20 mouse cellular contexts compared by ENCODE assay signal in the genomic region with DNA sequence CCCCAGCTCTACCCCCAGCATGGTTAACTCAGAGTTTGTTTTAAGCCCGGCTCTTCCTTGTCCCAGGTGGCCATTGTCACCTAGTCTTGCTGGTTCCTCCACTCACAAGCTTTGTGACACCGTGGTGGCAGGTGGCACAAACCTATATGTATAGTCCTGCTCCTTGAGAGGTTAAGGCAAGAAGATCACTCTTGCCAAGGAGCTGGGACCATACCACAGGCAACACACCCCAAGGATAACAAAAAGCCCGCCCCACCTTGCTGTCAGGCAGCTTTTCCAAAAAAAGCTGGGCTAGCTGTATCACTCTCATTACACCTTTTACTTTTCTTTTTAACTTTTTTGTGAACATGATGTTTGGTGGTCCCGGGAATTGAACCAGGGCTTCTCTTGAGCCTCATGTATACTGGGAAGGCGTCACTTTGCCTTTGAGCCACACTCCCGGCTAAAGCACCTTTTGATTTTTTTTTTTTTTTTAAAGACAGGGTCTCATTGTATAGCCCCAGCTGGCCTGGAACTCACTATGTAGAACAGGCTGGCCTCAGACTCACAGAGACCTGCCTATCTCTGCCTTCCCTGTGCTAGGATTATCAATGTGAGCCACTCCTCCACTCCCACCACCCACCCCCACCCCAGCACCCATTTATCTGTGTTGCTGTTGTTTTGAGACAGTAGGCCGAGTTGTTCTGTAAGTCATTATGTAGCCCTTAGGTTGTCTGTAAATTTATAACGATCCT. TPM values are rescaled to one million over a fixed set of nuclear protein-coding genes. Genes with fewer than 3 reads are reported as not detected.
DNase-seq lines count a peak whose midpoint lies in the region; ATAC-seq and TF ChIP-seq lines count a peak whose summit lies in the region.
"Had no signal": no experiment of that assay in that cellular context is flagged by ENCODE, and none has a peak within 500 bp of the region (broad histone marks: within the 10 kb centered on the region; RNA-seq: fewer than 3 reads in every experiment).

No protein-coding gene starts in this region.

- no peak overlapping the region for H3K4me3 ChIP-seq in limb, embryonic 15.5 days
- no peak overlapping the region for H3K4me3 ChIP-seq in limb, embryonic 10.5 days
- no peak overlapping the region for H3K4me3 ChIP-seq in liver, embryonic 14.5 days (ENCODE audit: insufficient read depth in 1 of 2, low read depth in 2 of 2, low read length in 2 of 2)
- no peak overlapping the region for H3K4me3 ChIP-seq in stomach, postnatal 0 days (ENCODE audit: low read depth, low read length)
- no peak overlapping the region for H3K4me3 ChIP-seq in hindbrain, embryonic 12.5 days
- H3K4me3 ChIP-seq: midbrain, embryonic 13.5 days had no signal

- ATAC-seq in limb, embryonic 15.5 days (ENCODE audit: insufficient number of reproducible peaks, low FRiP score, low TSS enrichment, low read depth): no peak
- ATAC-seq in liver, embryonic 14.5 days (ENCODE audit: insufficient read depth): peak; percentile 98
- no peak for ATAC-seq in stomach, postnatal 0 days (ENCODE audit: low FRiP score, low TSS enrichment)
- no peak for ATAC-seq in hindbrain, embryonic 12.5 days (ENCODE audit: low FRiP score)
- ATAC-seq: forebrain, embryonic 16.5 days; midbrain, embryonic 13.5 days had no signal

- no peak for DNase-seq in limb, embryonic 10.5 days (ENCODE audit: low spot score)
- peak; percentile 62 for DNase-seq in c-Kit-positive CD71-positive TER-119-positive erythroid progenitor cells, embryonic 14.5 days (ENCODE audit: low spot score)
- peak in 2 of 3 experiments; percentile 44 to 57 for DNase-seq in liver, embryonic 14.5 days (ENCODE audit: low read depth in 3 of 3, low spot score in 3 of 3)
- DNase-seq in stomach, postnatal 0 days (ENCODE audit: low spot score): no peak
- DNase-seq in layer of hippocampus, adult 9-11 months: no peak
- DNase-seq in cerebellum, postnatal 4 days (ENCODE audit: low spot score in 2 of 2): no peak
- DNase-seq: B cell, adult 2 months; cerebellum, postnatal 14 days; heart, adult 18-20 months; heart, postnatal 14 days; kidney, adult 18-20 months; kidney, postnatal 36 days; lung, adult 18-20 months; lung, postnatal 36 days; retina, postnatal 1 day; thymus, adult 2 months had no signal

- no peak overlapping the region for H3K4me2 ChIP-seq in limb, embryonic 15.5 days
- H3K4me2 ChIP-seq in liver, embryonic 14.5 days (ENCODE audit: low read depth): peak overlapping the region; percentile 53
- H3K4me2 ChIP-seq in stomach, postnatal 0 days (replicated peaks; ENCODE audit: low read depth): no peak overlapping the region
- no peak overlapping the region for H3K4me2 ChIP-seq in hindbrain, embryonic 12.5 days (replicated peaks)
- H3K4me2 ChIP-seq: midbrain, embryonic 13.5 days had no signal

- WGBS in limb, embryonic 15.5 days: 62% methylated on average over 8 of the region's 8 CpGs
- WGBS in limb, embryonic 10.5 days: 75% methylated on average over 8 of the region's 8 CpGs
- WGBS in liver, embryonic 14.5 days (ENCODE audit: insufficient replicate concordance): 30% methylated on average over 8 of the region's 8 CpGs
- WGBS in stomach, postnatal 0 days: 70% methylated on average over 8 of the region's 8 CpGs
- WGBS in hindbrain, embryonic 12.5 days: 69% methylated on average over 8 of the region's 8 CpGs

- TF ChIP-seq CTCF in liver, embryonic 14.5 days (IDR thresholded peaks at IDR 0.05; ENCODE audit: low read depth): no peak
- no peak for TF ChIP-seq CTCF in stomach, postnatal 0 days (IDR thresholded peaks at IDR 0.05; ENCODE audit: low read depth)

- H3K27me3 ChIP-seq in limb, embryonic 15.5 days: no peaks in the 10 kb centered on the region
- H3K27me3 ChIP-seq in limb, embryonic 10.5 days (ENCODE audit: low read depth, poor library complexity, severe bottlenecking): 0 out of 2 replicates have a peak, but pooled peaks cover 7% of the 10 kb centered on the region
- H3K27me3 ChIP-seq in liver, embryonic 14.5 days (ENCODE audit: control insufficient read depth, insufficient read depth, low read length): no peaks in the 10 kb centered on the region
- no peaks in the 10 kb centered on the region for H3K27me3 ChIP-seq in stomach, postnatal 0 days (ENCODE audit: control insufficient read depth, insufficient read depth, low read length)
- no peaks in the 10 kb centered on the region for H3K27me3 ChIP-seq in hindbrain, embryonic 12.5 days
- H3K27me3 ChIP-seq: midbrain, embryonic 13.5 days had no signal

- no peak overlapping the region for H3K9ac ChIP-seq in limb, embryonic 15.5 days
- peak overlapping the region; percentile 28 for H3K9ac ChIP-seq in liver, embryonic 14.5 days (replicated peaks)
- no peak overlapping the region for H3K9ac ChIP-seq in stomach, postnatal 0 days (ENCODE audit: low read length)
- H3K9ac ChIP-seq in hindbrain, embryonic 12.5 days: no peak overlapping the region
- H3K9ac ChIP-seq: midbrain, embryonic 13.5 days had no signal

- no peaks in the 10 kb centered on the region; the same call in none of the 2 replicates for H3K4me1 ChIP-seq in limb, embryonic 15.5 days
- peaks cover 40% of the 10 kb centered on the region for H3K4me1 ChIP-seq in limb, embryonic 10.5 days
- peaks cover 28 to 39% of the 10 kb centered on the region in 2 experiments for H3K4me1 ChIP-seq in liver, embryonic 14.5 days (replicated peaks; ENCODE audit: control insufficient read depth in 2 of 2, insufficient read depth in 2 of 2, low read length in 1 of 2)
- H3K4me1 ChIP-seq in stomach, postnatal 0 days (replicated peaks; ENCODE audit: control insufficient read depth, insufficient read depth): no peaks in the 10 kb centered on the region
- H3K4me1 ChIP-seq in hindbrain, embryonic 12.5 days: peaks cover 7% of the 10 kb centered on the region; the same call in 1 of the 2 replicates

- peak overlapping the region; percentile 14; the same call in 1 of the 2 replicates for H3K27ac ChIP-seq in limb, embryonic 15.5 days
- H3K27ac ChIP-seq in limb, embryonic 10.5 days: no peak overlapping the region
- peak overlapping the region; percentile 83 for H3K27ac ChIP-seq in liver, embryonic 14.5 days
- H3K27ac ChIP-seq in stomach, postnatal 0 days (replicated peaks): 0 out of 2 replicates have a peak overlapping the region, but pooled peaks have one; percentile 45
- no peak overlapping the region for H3K27ac ChIP-seq in hindbrain, embryonic 12.5 days
- H3K27ac ChIP-seq: midbrain, embryonic 13.5 days had no signal

- peak; percentile 51; the same call in 1 of the 2 replicates for TF ChIP-seq EP300 in liver, embryonic 14.5 days (IDR thresholded peaks at IDR 0.05; ENCODE audit: low read depth)
- no peak for TF ChIP-seq EP300 in stomach, postnatal 0 days (optimal IDR thresholded peaks at IDR 0.05)

- H3K9me3 ChIP-seq in limb, embryonic 15.5 days: no peaks in the 10 kb centered on the region
- no peaks in the 10 kb centered on the region for H3K9me3 ChIP-seq in limb, embryonic 10.5 days (replicated peaks)
- no peaks in the 10 kb centered on the region for H3K9me3 ChIP-seq in liver, embryonic 14.5 days (ENCODE audit: control insufficient read depth, low read length)
- no peaks in the 10 kb centered on the region for H3K9me3 ChIP-seq in stomach, postnatal 0 days (ENCODE audit: control insufficient read depth, low read length)
- no peaks in the 10 kb centered on the region for H3K9me3 ChIP-seq in hindbrain, embryonic 12.5 days (replicated peaks)
- H3K9me3 ChIP-seq: midbrain, embryonic 13.5 days had no signal

- no peaks in the 10 kb centered on the region for H3K36me3 ChIP-seq in limb, embryonic 15.5 days
- no peaks in the 10 kb centered on the region for H3K36me3 ChIP-seq in limb, embryonic 10.5 days
- H3K36me3 ChIP-seq in liver, embryonic 14.5 days (replicated peaks; ENCODE audit: control insufficient read depth, insufficient read depth, low read depth): no peaks in the 10 kb centered on the region
- no peaks in the 10 kb centered on the region for H3K36me3 ChIP-seq in stomach, postnatal 0 days (ENCODE audit: control insufficient read depth, insufficient read depth, low read length)
- no peaks in the 10 kb centered on the region for H3K36me3 ChIP-seq in hindbrain, embryonic 12.5 days
- H3K36me3 ChIP-seq: midbrain, embryonic 13.5 days had no signal

RNA-seq across cellular contexts. Expression of gene Jarid2, which starts 19.4 kb away (rescaled TPM):
- polyA plus RNA-seq in limb, embryonic 15.5 days (2015; fragmentation: Nextera tagmentation; extraction: Ambion mirVana): 27.4 and 33.3 TPM in 2 replicates
- polyA plus RNA-seq in limb, embryonic 10.5 days (2016; fragmentation: Nextera tagmentation; extraction: Ambion mirVana): 48.4 and 56.6 TPM in 2 replicates
- polyA plus RNA-seq in liver, embryonic 14.5 days (2012; rRNA removed): 4.1 and 5.9 TPM in 2 replicates
- 4.9 TPM in 2 replicates for polyA plus RNA-seq in liver, embryonic 14.5 days (2014; fragmentation: Nextera tagmentation; extraction: Ambion mirVana)
- polyA plus RNA-seq in stomach, postnatal 0 days (2015; fragmentation: Nextera tagmentation; extraction: Ambion mirVana): 8.0 and 8.3 TPM in 2 replicates
- 84.6 and 92.4 TPM in 2 replicates for polyA plus RNA-seq in hindbrain, embryonic 12.5 days (2016; fragmentation: Nextera tagmentation; extraction: Ambion mirVana)

Comparison
In these comparisons a context has a peak if more than half of its experiments do, and no peak if none do; other contexts are left out.
1. H3K27ac ChIP-seq: peak in limb, embryonic 15.5 days (single experiment), liver, embryonic 14.5 days (single experiment) and stomach, postnatal 0 days (single experiment); none in limb, embryonic 10.5 days (single experiment) and hindbrain, embryonic 12.5 days (single experiment).
2. DNase-seq: peak in c-Kit-positive CD71-positive TER-119-positive erythroid progenitor cells, embryonic 14.5 days (single experiment) and liver, embryonic 14.5 days (2 of 3); none in limb, embryonic 10.5 days (single experiment), stomach, postnatal 0 days (single experiment), layer of hippocampus, adult 9-11 months (single experiment) and cerebellum, postnatal 4 days (0 of 2).